Mouse (Mus musculus) frontal cortex, adult 2 months (tissue): ENCODE measurements around the gene Olfr479. TPM values are rescaled to one million over a fixed set of nuclear protein-coding genes. Genes with fewer than 3 reads are reported as not detected.
"Not testable (repeated sequence)": the region's sequence is repeated elsewhere in the genome, so short reads cannot be mapped to it uniquely, and the experiment has no call there.

Experiments
- DNase-seq, 2 experiments: peaks; one replicate each; pipeline ENCODE4 v3.0.0; 2022; ENCODE audit warnings: low spot score in 1 of 2; ENCODE audit errors: extremely low spot score in 1 of 2
- polyA plus RNA-seq: library from polyadenylated mRNA; depleted of rRNA; stranded (reverse); fragments of >200 nt; gene quantifications from 2 replicates; pipeline ENCODE4 v1.2.3, GENCODE M21; 2012; rRNA removed

The Olfr479 gene
- polyA plus RNA-seq, result not detected in 2 replicates

DNA sequence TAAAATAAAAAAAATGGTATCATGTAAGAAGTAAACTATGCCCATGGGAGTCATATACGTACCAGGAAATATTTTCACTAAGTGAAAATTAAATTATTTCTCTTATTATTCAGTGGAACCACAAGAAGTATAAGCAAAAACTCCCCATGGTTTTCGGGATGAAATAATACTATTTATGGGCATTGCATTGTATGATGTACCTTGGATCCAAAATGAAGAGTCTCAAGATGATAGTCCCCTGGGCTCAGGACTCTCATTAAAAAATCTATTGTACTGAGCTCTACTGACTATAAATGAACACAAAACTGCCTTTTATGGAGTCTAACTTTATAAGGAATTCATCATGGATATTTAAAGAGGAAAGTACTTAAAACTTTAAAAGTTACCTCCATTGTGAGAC lies at the start of gene Olfr479:
TSS of gene Olfr479 (plus strand) at position 301 of the 400 bp plus-strand sequence.
- DNase-seq, result no peak

- DNase-seq, result not testable (repeated sequence)
Measured at GRCm38 (mm10) chr7:108014256-108014655, 36.2 kb upstream of the Olfr479 start.

- DNase-seq, result no peak
Measured at GRCm38 (mm10) chr7:108033889-108034288, 16.6 kb upstream of the Olfr479 start, which contains the start of gene Olfr478. TSS of gene Olfr478 (minus strand) at chr7:108033989.

DNA sequence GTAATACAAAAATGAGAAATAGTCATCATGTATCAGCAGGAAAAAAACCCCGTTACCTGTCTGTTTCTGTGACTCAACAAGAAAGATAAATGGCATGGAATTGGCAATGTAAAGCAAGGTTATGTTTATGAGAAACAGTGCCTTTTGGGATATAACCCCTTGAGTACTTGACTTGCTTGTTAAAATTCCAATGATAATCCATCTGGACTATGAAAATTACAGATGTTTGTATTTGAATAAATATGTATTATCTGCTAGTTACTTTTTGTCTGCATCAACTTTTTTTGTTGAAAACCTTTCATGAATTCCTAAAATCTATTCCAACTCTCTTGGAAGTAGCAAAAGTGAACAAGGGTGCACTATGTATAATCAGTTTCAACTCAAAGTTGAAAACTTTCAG lies 16.8 kb downstream of the Olfr479 start, which contains the start of gene Olfr480:
TSS of gene Olfr480 (minus strand) at position 101 of the 400 bp plus-strand sequence.
- DNase-seq, result no peak

DNA sequence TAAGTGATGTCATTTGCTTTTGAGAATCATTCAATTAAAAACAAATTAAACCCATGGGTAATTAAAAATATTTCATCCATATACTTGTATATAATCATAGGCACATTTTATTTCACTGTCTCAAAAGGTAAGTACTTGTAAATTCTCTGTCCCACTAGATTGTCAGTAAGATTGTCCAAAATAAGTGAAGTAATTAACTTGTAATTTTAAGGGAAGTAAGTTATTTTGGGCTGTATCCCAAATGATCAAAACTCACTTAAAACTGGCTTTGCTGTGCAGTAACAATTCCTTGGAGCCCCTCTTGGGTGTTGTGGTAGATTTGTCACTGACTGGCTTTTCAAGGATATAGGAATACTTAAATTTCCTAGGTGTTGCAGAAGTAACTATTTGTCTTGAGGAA lies 29.1 kb downstream of the Olfr479 start, which contains the start of gene Olfr481:
TSS of gene Olfr481 (plus strand) at position 301 of the 400 bp plus-strand sequence.
- no peak for DNase-seq

DNA sequence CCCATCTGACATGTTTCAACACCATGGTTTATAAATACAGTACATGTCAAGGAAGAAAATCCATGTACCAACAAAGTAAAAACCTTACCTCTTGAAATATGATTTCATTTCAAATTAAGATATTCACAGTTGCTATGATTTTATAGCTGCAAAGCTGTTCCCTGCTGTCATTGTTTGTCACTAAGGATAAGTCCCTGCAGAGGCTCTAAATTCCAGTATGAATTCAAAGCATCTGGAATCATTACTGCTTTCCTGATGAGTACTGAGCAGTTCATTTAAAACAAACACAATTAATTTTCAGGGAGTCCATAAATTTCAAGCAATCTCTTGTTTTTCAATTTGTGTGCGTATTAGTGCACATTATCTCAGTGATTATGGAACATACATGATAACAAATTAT lies 47.0 kb downstream of the Olfr479 start, which contains the start of gene Olfr482:
TSS of gene Olfr482 (minus strand) at position 101 of the 400 bp plus-strand sequence.
- DNase-seq, result no peak

- DNase-seq, result no peak
Measured at GRCm38 (mm10) chr7:108100549-108100948, 50.1 kb downstream of the Olfr479 start, which contains the start of gene Olfr483. TSS of gene Olfr483 (plus strand) at chr7:108100849.

Other genes with a start within 250 kb of the Olfr479 start
- not detected in 2 replicates for gene Ovch2, start 249.5 kb upstream of the Olfr479 start, polyA plus RNA-seq
- not detected in 2 replicates for gene Olfr467, start 238.4 kb upstream of the Olfr479 start, polyA plus RNA-seq
- gene Olfr469, start 225.2 kb upstream of the Olfr479 start, polyA plus RNA-seq, result not detected in 2 replicates
- not detected in 2 replicates for gene Olfr470, start 203.2 kb upstream of the Olfr479 start, polyA plus RNA-seq
- gene Olfr472, start 152.8 kb upstream of the Olfr479 start, polyA plus RNA-seq, result not detected in 2 replicates
- gene Olfr473, start 120.2 kb upstream of the Olfr479 start, polyA plus RNA-seq, result not detected in 2 replicates
- not detected in 2 replicates for gene Olfr474, start 96.0 kb upstream of the Olfr479 start, polyA plus RNA-seq
- not detected in 2 replicates for gene Olfr476, start 85.9 kb upstream of the Olfr479 start, polyA plus RNA-seq
- not detected in 2 replicates for gene Olfr477, start 64.0 kb upstream of the Olfr479 start, polyA plus RNA-seq
- gene Olfr478, start 16.7 kb upstream of the Olfr479 start, polyA plus RNA-seq, result not detected in 2 replicates
- gene Olfr480, start 16.7 kb downstream of the Olfr479 start, polyA plus RNA-seq, result not detected in 2 replicates
- not detected in 2 replicates for gene Olfr481, start 29.2 kb downstream of the Olfr479 start, polyA plus RNA-seq
- gene Olfr482, start 46.9 kb downstream of the Olfr479 start, polyA plus RNA-seq, result 0.04 TPM in 1 of 2 replicates, not detected in the other
- not detected in 2 replicates for gene Olfr483, start 50.2 kb downstream of the Olfr479 start, polyA plus RNA-seq
- not detected in 2 replicates for gene Olfr484, start 76.8 kb downstream of the Olfr479 start, polyA plus RNA-seq
- gene Olfr485, start 109.2 kb downstream of the Olfr479 start, polyA plus RNA-seq, result not detected in 2 replicates
- not detected in 2 replicates for gene Olfr486, start 122.0 kb downstream of the Olfr479 start, polyA plus RNA-seq
- gene Olfr487, start 163.9 kb downstream of the Olfr479 start, polyA plus RNA-seq, result not detected in 2 replicates
- not detected in 2 replicates for gene Olfr488, start 207.7 kb downstream of the Olfr479 start, polyA plus RNA-seq
- not detected in 2 replicates for gene Olfr490, start 238.2 kb downstream of the Olfr479 start, polyA plus RNA-seq